Mouse (Mus musculus): Measurements from ENCODE around the gene Jtb.

Gene Jtb

GRCm38 (mm10) chr3:90258521-90258920 lies 27.1 kb downstream of the Jtb start:
- DNase-seq (ENCODE audit: low spot score in 2 of 2) = no peak

DNA sequence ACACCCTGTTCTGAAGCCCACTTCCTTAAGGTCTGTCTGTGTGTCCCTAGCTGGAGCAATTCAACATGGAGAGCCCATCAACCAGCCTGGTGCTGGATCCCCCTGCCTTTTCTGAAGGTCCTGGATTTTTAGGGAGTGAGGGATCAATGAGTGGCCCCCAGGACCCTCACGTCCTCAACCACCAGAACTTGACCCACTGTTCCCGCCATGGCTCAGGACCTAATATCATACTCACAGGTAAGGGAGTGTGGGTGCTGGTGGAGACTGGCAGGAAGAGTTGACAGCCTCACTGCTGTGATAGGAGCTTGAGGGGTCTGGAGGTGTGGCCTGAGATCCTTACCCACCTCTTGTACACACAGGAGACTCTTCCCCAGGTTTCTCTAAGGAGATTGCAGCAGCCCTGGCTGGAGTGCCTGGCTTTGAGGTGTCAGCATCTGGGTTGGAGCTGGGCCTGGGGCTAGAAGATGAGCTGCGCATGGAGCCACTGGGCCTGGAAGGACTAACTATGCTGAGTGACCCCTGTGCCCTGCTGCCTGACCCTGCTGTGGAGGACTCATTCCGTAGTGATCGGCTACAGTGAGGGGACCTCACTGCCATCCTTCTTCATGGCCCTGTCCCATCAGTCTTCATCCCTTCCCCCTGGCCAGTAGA lies 31.8 kb downstream of the Jtb start:
- no peak for DNase-seq (ENCODE audit: low spot score in 2 of 2)

- DNase-seq (ENCODE audit: low spot score in 2 of 2) = no peak
Observed at GRCm38 (mm10) chr3:90264687-90265033, 33.3 kb downstream of the Jtb start.

- peak; percentile 88 to 94 for DNase-seq (ENCODE audit: low spot score in 2 of 2)
Observed at GRCm38 (mm10) chr3:90265034-90265931, 33.9 kb downstream of the Jtb start, which contains the start of gene Dennd4b. Gene Dennd4b, plus strand, starts transcription at chr3:90265185.

GRCm38 (mm10) chr3:90265932-90266741 lies 34.7 kb downstream of the Jtb start:
- DNase-seq (ENCODE audit: low spot score in 2 of 2) = peak in 1 of 2 experiments; percentile 41

GRCm38 (mm10) chr3:90266901-90267775 lies 35.7 kb downstream of the Jtb start:
- DNase-seq (ENCODE audit: low spot score in 2 of 2) = no peak

GRCm38 (mm10) chr3:90268190-90268589 lies 36.8 kb downstream of the Jtb start:
- no peak for DNase-seq (ENCODE audit: low spot score in 2 of 2)

GRCm38 (mm10) chr3:90268971-90269370 lies 37.6 kb downstream of the Jtb start:
- no peak for DNase-seq (ENCODE audit: low spot score in 2 of 2)

GRCm38 (mm10) chr3:90270784-90271183 lies 39.4 kb downstream of the Jtb start:
- no peak for DNase-seq (ENCODE audit: low spot score in 2 of 2)

GRCm38 (mm10) chr3:90272170-90272569 lies 40.8 kb downstream of the Jtb start:
- no peak for DNase-seq (ENCODE audit: low spot score in 2 of 2)

DNA sequence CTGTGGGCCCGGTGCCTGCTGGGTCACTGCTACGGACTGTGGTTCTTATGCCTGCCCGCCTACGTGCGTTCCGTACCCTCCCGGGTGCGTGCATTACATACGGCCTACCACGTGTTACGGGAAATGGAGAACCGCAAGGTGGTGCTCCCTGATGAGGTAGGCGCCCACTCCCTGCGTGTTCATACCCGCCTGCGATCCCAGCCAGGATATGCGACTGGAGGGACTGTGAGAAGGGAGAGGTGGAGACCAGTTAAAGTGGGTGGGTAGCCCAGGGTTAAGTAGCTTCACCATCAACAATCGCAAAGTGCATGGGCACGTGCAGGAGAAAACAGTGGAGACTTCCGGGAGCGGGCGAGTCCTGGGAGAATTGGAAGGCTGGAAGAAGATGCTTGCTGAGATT lies 42.5 kb downstream of the Jtb start:
- DNase-seq (ENCODE audit: low spot score in 2 of 2) = no peak

DNA sequence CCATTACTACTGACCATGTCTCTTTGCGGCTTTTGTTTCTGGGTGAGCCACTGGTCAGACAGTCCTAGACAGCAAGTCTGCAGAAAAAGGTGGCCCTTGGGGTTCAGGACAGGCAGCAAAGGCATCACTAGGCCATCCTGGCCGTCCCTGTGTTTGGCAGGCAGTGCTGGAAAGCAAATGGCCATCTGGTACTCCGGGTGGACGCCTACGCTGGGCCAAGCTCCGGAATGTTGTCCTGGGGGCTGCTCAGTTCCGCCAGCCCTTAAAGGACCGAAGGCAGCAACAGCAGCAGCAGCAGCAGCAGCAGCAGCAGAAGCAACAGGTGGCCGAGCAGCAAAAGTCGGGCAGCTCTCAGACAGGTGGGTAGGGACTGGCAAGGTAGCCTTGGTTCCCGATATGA lies 43.9 kb downstream of the Jtb start:
- no peak for DNase-seq (ENCODE audit: low spot score in 2 of 2)

GRCm38 (mm10) chr3:90276858-90277257 lies 45.5 kb downstream of the Jtb start:
- no peak for DNase-seq (ENCODE audit: low spot score in 2 of 2)

- DNase-seq (ENCODE audit: low spot score in 2 of 2) = no peak
Observed at GRCm38 (mm10) chr3:90277793-90278192, 46.4 kb downstream of the Jtb start.

GRCm38 (mm10) chr3:90278211-90278610 lies 46.8 kb downstream of the Jtb start:
- no peak for DNase-seq (ENCODE audit: low spot score in 2 of 2)

DNA sequence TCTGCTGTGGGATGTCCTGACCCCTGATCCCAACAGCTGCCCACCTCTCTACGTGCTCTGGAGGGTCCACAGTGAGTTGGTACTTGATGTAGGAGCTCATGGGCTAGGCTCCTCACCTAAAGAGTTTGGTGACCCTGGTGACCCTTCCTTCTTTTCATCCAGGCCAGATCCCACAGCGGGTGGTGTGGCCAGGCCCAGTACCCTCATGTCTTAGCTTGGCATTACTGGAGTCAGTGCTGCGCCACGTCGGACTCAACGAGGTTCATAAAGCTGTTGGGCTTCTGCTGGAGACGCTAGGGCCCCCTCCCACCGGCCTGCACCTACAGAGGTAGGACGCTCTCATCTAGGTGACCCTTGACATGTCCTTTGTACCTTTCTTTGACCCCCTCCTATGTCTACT lies 47.8 kb downstream of the Jtb start:
- DNase-seq (ENCODE audit: low spot score in 2 of 2) = no peak

DNA sequence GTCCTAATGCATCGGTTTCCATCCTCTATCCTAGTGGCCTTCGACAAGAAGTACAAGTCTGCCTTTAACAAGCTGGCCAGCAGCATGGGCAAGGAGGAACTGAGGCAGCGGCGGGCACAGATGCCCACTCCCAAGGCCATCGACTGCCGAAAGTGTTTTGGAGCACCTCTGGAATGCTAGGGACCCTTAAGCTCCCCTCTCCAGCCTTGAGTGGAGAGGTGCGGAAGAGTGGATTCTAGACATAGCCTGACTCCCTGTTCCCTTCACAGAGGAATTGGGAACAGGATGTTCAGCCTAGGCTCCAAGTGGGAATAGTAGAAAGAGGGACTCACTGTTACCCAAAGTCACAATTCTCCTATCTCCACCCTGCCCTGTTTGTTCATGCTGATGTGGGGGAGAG lies 48.3 kb downstream of the Jtb start:
- DNase-seq (ENCODE audit: low spot score in 2 of 2) = no peak

- no peak for DNase-seq (ENCODE audit: low spot score in 2 of 2)
Observed at GRCm38 (mm10) chr3:90280708-90281107, 49.3 kb downstream of the Jtb start.

DNA sequence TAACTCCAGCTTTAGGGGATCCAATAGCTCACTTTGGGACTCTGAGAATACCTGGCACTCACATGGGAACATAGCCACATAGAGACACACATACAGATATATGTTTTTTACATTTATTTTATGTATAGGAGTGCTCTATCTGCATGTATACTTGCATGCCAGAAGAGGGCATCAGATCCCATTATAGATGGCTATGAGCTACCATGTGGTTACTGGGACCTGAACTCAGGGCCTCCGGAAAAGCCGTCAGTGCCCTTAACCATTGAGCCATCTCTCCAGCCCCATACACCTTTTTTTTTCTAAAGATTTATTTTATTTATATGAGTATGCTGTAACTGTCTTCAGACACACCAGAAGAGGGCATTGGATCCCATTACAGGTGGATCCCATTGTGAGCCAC lies 52.8 kb downstream of the Jtb start:
- DNase-seq (ENCODE audit: low spot score in 2 of 2) = no peak

Data from spleen, postnatal 14 days (tissue).